Mouse (Mus musculus) skeletal muscle tissue, adult 2 months (tissue): ENCODE measurements around the gene Ugt2b1.
"Not testable (repeated sequence)": the region's sequence is repeated elsewhere in the genome, so short reads cannot be mapped to it uniquely, and the experiment has no call there.

Experiments used
- DNase-seq: peaks from one replicate; pipeline ENCODE4 v3.0.0-alpha.2; 2012; ENCODE audit warnings: low read depth, low spot score

The Ugt2b1 gene

GRCm38 (mm10) chr5:86926426-86926825, at the start of gene Ugt2b1:
Gene Ugt2b1, minus strand, starts transcription at chr5:86926530.
- DNase-seq, result no peak

DNA sequence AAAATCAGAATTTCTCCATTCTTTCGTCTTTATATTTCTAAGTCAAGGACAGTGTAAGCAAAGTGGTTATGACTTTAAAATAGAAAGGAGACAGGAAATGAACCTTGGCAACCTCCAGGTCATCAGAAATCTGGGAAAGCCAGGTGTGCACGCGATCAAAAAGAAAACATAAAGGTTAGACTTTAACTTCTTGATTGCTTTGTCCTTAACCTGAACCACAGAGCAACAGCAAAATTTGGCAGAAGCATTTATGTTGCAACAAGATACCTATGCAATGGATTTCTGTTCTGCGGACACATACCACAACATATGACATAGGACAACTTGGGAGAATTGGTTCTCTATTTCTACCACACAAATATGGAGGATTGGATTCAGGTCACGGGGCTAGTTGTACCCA, 40.9 kb upstream of the Ugt2b1 start:
- not testable (repeated sequence) for DNase-seq

- not testable (repeated sequence) for DNase-seq
Observed at GRCm38 (mm10) chr5:86962849-86963248, 36.5 kb upstream of the Ugt2b1 start.

DNA sequence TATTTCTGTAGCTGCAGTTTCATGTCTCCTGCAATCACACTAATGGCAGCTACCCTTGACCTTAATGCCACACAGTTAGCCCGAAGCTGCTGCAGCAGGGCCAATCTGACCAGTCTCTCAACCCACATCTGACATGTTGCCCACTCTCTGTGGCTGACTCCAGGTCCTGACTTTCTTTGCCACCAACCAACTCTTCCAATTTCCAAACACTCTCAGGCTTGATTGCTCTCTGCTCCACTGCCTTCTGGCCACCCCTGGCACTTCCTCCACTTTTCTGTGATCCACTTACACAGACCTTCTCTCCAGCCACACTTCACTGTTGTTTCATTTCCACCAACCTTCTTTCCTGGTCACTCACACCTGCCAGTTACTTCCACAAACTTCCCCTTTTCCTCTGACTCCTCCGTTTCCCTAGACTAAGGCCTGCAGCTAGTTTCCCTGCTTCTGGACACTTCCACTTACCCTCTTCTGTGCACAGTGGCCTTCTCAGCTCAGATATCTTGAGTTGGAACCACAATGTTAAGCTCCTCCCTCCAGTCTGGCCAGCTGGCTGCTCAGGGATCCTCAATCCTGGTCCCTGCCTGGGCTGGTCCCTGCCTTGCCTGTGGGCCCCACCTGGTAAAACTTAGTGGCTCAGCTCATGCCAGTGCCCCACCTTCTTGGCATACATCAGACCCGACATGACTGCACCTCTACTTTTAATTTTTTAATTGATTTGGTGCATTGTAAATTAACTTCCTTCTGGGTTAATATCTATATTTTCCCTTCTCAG, 35.4 kb upstream of the Ugt2b1 start:
- DNase-seq, result no peak

GRCm38 (mm10) chr5:86960504-86960903, 34.2 kb upstream of the Ugt2b1 start:
- no peak for DNase-seq

DNA sequence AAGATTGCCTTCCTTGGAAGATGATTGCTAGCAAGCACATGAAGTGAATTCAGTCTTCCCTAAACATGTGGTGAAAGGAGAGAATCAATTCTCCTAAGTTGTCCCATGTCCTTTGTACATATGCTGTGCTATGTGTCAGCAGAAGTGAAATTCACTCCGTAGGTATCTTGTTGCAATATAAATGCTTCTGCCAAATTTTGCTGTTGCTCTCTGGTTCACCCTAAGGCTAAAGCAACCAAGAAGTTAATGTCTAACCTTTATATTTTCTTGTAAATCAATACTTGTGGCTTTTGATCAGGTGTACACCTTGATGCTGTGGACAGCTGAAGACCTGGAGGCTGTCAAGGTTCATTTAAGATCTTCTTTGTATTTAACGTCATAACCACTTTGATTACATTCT, 15.8 kb upstream of the Ugt2b1 start:
- DNase-seq, result no peak

DNA sequence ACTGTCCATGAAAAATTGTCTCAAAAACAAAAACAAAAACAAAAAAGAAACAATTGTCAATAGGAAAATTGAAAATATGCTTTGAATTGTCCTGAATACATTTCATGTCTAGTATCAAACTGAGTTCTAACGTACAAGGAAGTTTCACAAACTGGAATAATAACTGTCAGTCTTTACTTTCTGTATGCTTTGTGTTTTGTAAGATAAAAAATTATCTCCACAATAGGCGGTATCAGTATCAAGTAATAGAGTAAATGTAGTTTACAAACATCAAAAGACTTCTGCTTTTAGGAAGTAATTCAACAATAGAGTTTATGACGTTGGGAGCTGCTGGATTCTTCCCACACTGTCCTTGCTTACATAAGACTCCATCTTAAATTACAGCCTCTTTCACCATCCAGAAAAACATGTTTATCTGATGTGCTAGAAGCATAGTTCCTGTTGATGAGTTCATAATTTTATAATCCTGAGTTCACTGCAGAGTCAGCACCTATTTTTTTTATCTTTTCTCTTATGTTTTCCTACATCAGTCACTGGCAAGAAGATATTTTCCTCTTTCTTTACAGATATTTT, 5.6 kb downstream of the Ugt2b1 start:
- DNase-seq, result no peak

GRCm38 (mm10) chr5:86911357-86912099, 14.8 kb downstream of the Ugt2b1 start:
- DNase-seq, result no peak

DNA sequence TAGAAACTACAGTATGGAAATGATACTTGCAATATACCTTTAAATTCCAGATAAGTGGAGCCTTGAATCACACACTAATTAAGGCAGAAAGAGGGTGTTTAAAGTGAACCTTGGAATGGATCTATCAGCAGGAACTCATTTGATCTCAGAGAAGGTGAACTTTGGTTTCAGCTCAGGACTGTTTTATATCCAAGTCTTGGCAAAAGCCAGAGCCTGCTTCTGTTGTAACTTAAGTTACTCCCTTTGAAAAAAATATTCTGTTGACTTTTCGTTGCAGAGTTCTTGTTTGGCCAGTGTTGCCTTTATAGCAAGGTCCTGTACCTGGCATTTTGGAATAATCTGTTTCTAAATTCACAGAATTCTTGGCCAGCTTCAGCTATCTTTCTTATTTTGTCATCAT, 15.6 kb downstream of the Ugt2b1 start:
- DNase-seq, result no peak

GRCm38 (mm10) chr5:86906758-86907157, 19.6 kb downstream of the Ugt2b1 start, which contains the start of gene Ugt2b34:
Gene Ugt2b34, minus strand, starts transcription at chr5:86906937.
- DNase-seq, result no peak

DNA sequence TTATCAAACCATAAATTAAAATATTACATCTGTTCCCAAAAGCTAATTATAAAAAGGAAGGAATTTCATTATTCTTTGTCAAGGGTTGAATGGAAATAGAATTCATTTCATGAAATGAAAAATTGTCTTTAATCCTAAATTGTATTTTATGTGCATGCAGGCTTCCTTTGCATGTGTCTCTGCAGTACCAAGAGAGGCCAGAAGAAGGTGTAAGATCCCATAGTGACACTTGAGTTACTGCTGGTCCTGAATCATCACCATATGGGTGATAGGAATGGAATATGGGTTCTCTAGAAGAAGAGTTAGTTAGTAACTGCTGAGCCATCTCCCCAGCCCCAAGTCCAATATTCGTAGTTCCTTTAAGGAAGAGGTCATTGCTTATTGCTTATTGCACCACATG, 36.4 kb downstream of the Ugt2b1 start:
- DNase-seq, result no peak

GRCm38 (mm10) chr5:86888420-86888819, 37.9 kb downstream of the Ugt2b1 start:
- no peak for DNase-seq

- DNase-seq, result no peak
Observed at GRCm38 (mm10) chr5:86887081-86887480, 39.2 kb downstream of the Ugt2b1 start.

DNA sequence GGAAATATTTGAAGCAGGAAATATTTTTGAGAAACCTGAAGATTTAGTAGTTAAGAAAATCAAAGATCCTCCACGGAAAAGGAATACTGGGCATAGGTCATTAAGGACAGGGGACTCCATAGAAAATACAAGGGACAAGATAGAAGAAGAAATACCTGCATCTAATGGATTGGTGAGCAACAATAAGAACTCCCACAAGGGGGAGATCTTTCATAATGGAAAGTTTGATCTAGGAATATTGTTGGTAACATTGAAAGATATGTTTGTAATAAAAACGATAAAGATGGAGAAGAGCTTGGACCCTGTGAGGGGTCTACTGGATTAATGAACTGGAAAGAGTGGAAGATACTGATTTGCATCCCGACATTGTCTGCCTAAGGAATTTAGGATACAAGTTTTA, 39.7 kb downstream of the Ugt2b1 start:
- DNase-seq, result no peak

DNA sequence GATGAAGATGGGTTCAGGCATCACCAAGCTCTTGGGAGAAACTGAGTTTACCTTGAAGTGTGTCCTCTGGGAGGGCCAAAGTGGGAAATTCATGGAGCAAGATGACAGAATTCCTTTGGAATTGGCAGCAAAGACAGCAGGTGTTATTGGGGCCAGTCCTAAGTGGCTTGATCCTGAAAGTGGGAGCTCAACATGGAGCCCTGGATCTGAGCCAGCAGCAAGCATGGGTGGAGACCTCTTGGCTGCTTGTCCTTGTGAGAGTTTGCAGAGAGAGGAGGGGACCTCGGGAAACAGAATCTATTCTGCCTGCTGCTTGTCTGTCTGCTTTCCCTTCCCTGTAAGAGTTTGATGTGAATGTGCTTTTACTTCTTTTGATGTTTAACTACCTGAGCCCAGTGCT, 54.5 kb downstream of the Ugt2b1 start:
- DNase-seq, result no peak
